Mouse (Mus musculus) G1E (cell line): ENCODE results near the gene Rac2. TPM values are rescaled to one million over a fixed set of nuclear protein-coding genes. Genes with fewer than 3 reads are reported as not detected.

Experiments
- ATAC-seq: 2 replicates; pipeline ENCODE4 v1.8.0; 2016; ENCODE audit warnings: mild to moderate bottlenecking; ENCODE audit not compliant: insufficient number of reproducible peaks, poor library complexity, low FRiP score, severe bottlenecking; ENCODE audit errors: extremely low read depth
- DNase-seq: peaks from one replicate; pipeline ENCODE4 v3.0.0; 2012; ENCODE audit warnings: low spot score
- H3K27me3 ChIP-seq: 2 replicates; pipeline ENCODE4 v1.6.1; 2012; ENCODE audit warnings: mild to moderate bottlenecking, low read length, inconsistent platforms; ENCODE audit not compliant: insufficient read depth
- H3K36me3 ChIP-seq: replicated peaks from 2 replicates; pipeline ENCODE3; 2012; ENCODE audit warnings: mild to moderate bottlenecking, inconsistent platforms
- H3K4me1 ChIP-seq: 2 replicates; pipeline ENCODE4 v1.6.1; 2012; ENCODE audit warnings: low read depth, low read length, inconsistent platforms, mixed read lengths; ENCODE audit not compliant: insufficient read depth
- H3K4me3 ChIP-seq: 2 replicates; pipeline ENCODE4 v1.5.1; 2012; ENCODE audit warnings: low read depth, mild to moderate bottlenecking, inconsistent platforms, low read length, moderate library complexity, mixed read lengths
- H3K9me3 ChIP-seq: replicated peaks from 2 replicates; pipeline ENCODE4 v1.6.1; 2012; ENCODE audit warnings: inconsistent platforms
- CTCF ChIP-seq: IDR thresholded peaks from 2 replicates; pipeline ENCODE4 v1.5.1; 2012; ENCODE audit warnings: low read depth, low read length, inconsistent platforms, mixed read lengths
- GATA1 ChIP-seq: IDR thresholded peaks from 2 replicates; pipeline ENCODE4 v1.6.1; 2012; ENCODE audit warnings: borderline replicate concordance, low read length, inconsistent platforms, mixed read lengths
- GATA2 ChIP-seq: IDR thresholded peaks from 2 replicates; pipeline ENCODE4 v1.6.1; 2012; ENCODE audit warnings: low read depth, low read length, inconsistent platforms, borderline replicate concordance
- POLR2AphosphoS5 ChIP-seq: IDR thresholded peaks from 2 replicates; pipeline ENCODE4 v1.6.1; 2012; ENCODE audit warnings: low read depth, low read length, inconsistent platforms; ENCODE audit not compliant: insufficient replicate concordance
- TAL1 ChIP-seq: conservative IDR thresholded peaks from 2 replicates; pipeline ENCODE4 v1.6.1; 2012; ENCODE audit warnings: low read depth, low read length, inconsistent platforms, mixed read lengths
- polyA plus RNA-seq: library from polyadenylated mRNA; stranded (reverse); fragments of >175 nt; gene quantifications from 2 replicates; pipeline ENCODE4 v1.2.3, GENCODE M21; 2012
- total RNA-seq, 2 experiments: library from RNA; stranded (forward) in 1 of 2; stranded (reverse) in 1 of 2; fragments of 200-1000 nt in 1 of 2; fragments of >200 nt in 1 of 2; fragmentation: Nextera tagmentation in 1 of 2; gene quantifications; 2 replicates each; pipeline ENCODE4 v1.2.3; 2014 to 2017

Rac2 gene
- total and polyA plus RNA-seq, 3 experiments: 647 to 981 (median 736) TPM

- Histone ChIP-seq H3K4me1 (peaks cover 29% of the 10 kb centered on the region), H3K9me3 (0 out of 2 replicates have a peak, but pooled peaks cover 3% of the 10 kb centered on the region), H3K27me3 (peaks cover 57% of the 10 kb centered on the region), H3K4me3 (no peak overlapping the region), H3K36me3 (peaks cover 2% of the 10 kb centered on the region)
- TF ChIP-seq CTCF (no peak), GATA1 (no peak), TAL1 (no peak), POLR2AphosphoS5 (no peak), GATA2 (no peak)
- ATAC-seq: no peak
- no peak for DNase-seq
Measured at GRCm38 (mm10) chr15:78554545-78555313, 17.9 kb downstream of the Rac2 start.

- H3K36me3 ChIP-seq: no peaks in the 10 kb centered on the region
- no peak for DNase-seq
- peaks cover 45% of the 10 kb centered on the region for H3K27me3 ChIP-seq
- TF ChIP-seq CTCF (no peak), GATA2 (no peak), TAL1 (no peak), GATA1 (no peak), POLR2AphosphoS5 (no peak)
- H3K9me3 ChIP-seq: 0 out of 2 replicates have a peak, but pooled peaks cover 3% of the 10 kb centered on the region
- no peak overlapping the region for H3K4me3 ChIP-seq
- H3K4me1 ChIP-seq: peaks cover 16% of the 10 kb centered on the region
- no peak for ATAC-seq
Measured at GRCm38 (mm10) chr15:78549189-78549734, 23.3 kb downstream of the Rac2 start.

GRCm38 (mm10) chr15:78548711-78549110 lies 23.9 kb downstream of the Rac2 start:
- 0 out of 2 replicates have a peak, but pooled peaks cover 3% of the 10 kb centered on the region for H3K9me3 ChIP-seq
- ATAC-seq: no peak

GRCm38 (mm10) chr15:78548336-78548665 lies 24.3 kb downstream of the Rac2 start:
- DNase-seq (peak; percentile 58), ATAC-seq (peak; percentile 34; the same call in 1 of the 2 replicates)

More at GRCm38 (mm10) chr15:78548711-78549110, 23.9 kb downstream of the Rac2 start:
- Histone ChIP-seq H3K4me1 (peaks cover 16% of the 10 kb centered on the region), H3K4me3 (no peak overlapping the region), H3K27me3 (peaks cover 49% of the 10 kb centered on the region), H3K36me3 (no peaks in the 10 kb centered on the region)
- DNase-seq: no peak
- TF ChIP-seq CTCF: no peak
- no peak for TF ChIP-seq POLR2AphosphoS5
- no peak for TF ChIP-seq TAL1
- no peak for TF ChIP-seq GATA1
- no peak for TF ChIP-seq GATA2

GRCm38 (mm10) chr15:78547415-78548335 lies 24.9 kb downstream of the Rac2 start:
- Histone ChIP-seq H3K4me1 (peaks cover 16% of the 10 kb centered on the region), H3K4me3 (no peak overlapping the region; the same call in 1 of the 2 replicates), H3K27me3 (peaks cover 52% of the 10 kb centered on the region), H3K9me3 (0 out of 2 replicates have a peak, but pooled peaks cover 3% of the 10 kb centered on the region), H3K36me3 (no peaks in the 10 kb centered on the region)
- DNase-seq (no peak), ATAC-seq (no peak)
- TF ChIP-seq GATA1: no peak
- no peak for TF ChIP-seq CTCF
- TF ChIP-seq TAL1: no peak
- TF ChIP-seq POLR2AphosphoS5: no peak
- TF ChIP-seq GATA2: no peak

More at GRCm38 (mm10) chr15:78548336-78548665, 24.3 kb downstream of the Rac2 start:
- TF ChIP-seq CTCF (no peak), GATA2 (no peak), POLR2AphosphoS5 (no peak)
- H3K4me3 ChIP-seq: no peak overlapping the region; the same call in 1 of the 2 replicates
- H3K27me3 ChIP-seq: peaks cover 51% of the 10 kb centered on the region
- H3K4me1 ChIP-seq: peaks cover 16% of the 10 kb centered on the region
- no peaks in the 10 kb centered on the region for H3K36me3 ChIP-seq
- 0 out of 2 replicates have a peak, but pooled peaks cover 3% of the 10 kb centered on the region for H3K9me3 ChIP-seq

- Histone ChIP-seq H3K4me3 (no peak overlapping the region), H3K27me3 (peaks cover 59% of the 10 kb centered on the region), H3K36me3 (no peaks in the 10 kb centered on the region), H3K9me3 (0 out of 2 replicates have a peak, but pooled peaks cover 3% of the 10 kb centered on the region), H3K4me1 (peaks cover 16% of the 10 kb centered on the region)
- no peak for ATAC-seq
- no peak for DNase-seq
- TF ChIP-seq POLR2AphosphoS5 (no peak), GATA2 (no peak), TAL1 (no peak), GATA1 (no peak), CTCF (no peak)
Measured at GRCm38 (mm10) chr15:78546060-78546459, 26.5 kb downstream of the Rac2 start.
